Mouse (Mus musculus): ENCODE results near the gene Myl10. TPM values are rescaled to one million over a fixed set of nuclear protein-coding genes. Genes with fewer than 3 reads are reported as not detected.
"Not testable (repeated sequence)": the region's sequence is repeated elsewhere in the genome, so short reads cannot be mapped to it uniquely, and the experiment has no call there.

Gene Myl10
- polyA plus RNA-seq, 1 experiment from 2014 or later: not detected

DNA sequence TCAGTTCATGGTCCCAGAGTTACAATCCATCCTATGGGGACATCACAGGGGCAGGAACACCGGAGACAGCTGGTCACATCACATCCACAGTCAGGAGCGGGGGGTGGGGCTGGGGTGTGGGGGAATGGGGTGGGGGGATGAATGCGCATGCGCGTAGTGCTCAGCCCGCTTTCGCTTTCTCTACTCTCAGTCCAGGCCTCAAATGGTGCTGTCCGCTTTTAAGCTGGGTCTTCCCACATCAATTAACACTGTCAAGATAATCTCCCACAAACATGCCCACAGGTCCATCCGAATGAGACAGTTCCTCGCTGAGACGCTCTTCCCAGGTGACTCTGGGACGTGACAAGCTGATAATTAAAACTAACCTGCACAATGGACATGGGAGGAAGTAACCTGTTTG, 15.2 kb downstream of the Myl10 start:
- H3K4me2 ChIP-seq: no peak overlapping the region
- H3K9me3 ChIP-seq: no peaks in the 10 kb centered on the region
- ATAC-seq (ENCODE audit: low read depth): no peak
- H3K27ac ChIP-seq (replicated peaks): no peak overlapping the region
- 83% methylated on average over 12 of the region's 12 CpGs for WGBS
- no peak overlapping the region for H3K4me3 ChIP-seq
- H3K36me3 ChIP-seq: no peaks in the 10 kb centered on the region
- H3K9ac ChIP-seq: no peak overlapping the region
- no peaks in the 10 kb centered on the region for H3K27me3 ChIP-seq
- H3K4me1 ChIP-seq (replicated peaks): peaks cover 7% of the 10 kb centered on the region

DNA sequence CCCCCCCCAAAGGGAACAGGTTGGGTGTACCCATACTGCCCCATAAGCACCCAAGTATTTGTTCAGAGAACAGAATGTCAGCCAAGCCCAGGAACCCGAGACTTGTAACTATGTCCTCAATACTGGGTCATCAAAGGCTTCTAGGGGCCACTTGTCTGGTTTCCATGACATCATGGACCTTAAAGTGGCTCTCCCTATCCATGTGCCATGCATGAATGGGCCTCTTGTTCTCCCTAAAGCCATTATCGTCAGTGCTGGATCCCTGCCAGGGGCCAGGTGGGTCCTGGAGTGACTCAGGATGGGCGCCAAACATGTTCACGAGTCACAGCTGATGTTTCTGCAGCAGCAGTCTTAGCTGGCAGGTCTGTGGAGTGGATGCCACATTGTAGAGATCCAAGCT, 17.8 kb downstream of the Myl10 start:
- H3K4me1 ChIP-seq (replicated peaks): peaks cover 19% of the 10 kb centered on the region
- no peaks in the 10 kb centered on the region for H3K9me3 ChIP-seq
- no peak for ATAC-seq (ENCODE audit: low read depth)
- no peak overlapping the region for H3K4me2 ChIP-seq
- no peaks in the 10 kb centered on the region for H3K36me3 ChIP-seq
- H3K4me3 ChIP-seq: no peak overlapping the region
- H3K27me3 ChIP-seq: peaks cover 4% of the 10 kb centered on the region
- 32% methylated on average over 4 of the region's 4 CpGs for WGBS
- H3K27ac ChIP-seq (replicated peaks): 0 out of 2 replicates have a peak overlapping the region, but pooled peaks have one; percentile 18
- no peak overlapping the region for H3K9ac ChIP-seq

DNA sequence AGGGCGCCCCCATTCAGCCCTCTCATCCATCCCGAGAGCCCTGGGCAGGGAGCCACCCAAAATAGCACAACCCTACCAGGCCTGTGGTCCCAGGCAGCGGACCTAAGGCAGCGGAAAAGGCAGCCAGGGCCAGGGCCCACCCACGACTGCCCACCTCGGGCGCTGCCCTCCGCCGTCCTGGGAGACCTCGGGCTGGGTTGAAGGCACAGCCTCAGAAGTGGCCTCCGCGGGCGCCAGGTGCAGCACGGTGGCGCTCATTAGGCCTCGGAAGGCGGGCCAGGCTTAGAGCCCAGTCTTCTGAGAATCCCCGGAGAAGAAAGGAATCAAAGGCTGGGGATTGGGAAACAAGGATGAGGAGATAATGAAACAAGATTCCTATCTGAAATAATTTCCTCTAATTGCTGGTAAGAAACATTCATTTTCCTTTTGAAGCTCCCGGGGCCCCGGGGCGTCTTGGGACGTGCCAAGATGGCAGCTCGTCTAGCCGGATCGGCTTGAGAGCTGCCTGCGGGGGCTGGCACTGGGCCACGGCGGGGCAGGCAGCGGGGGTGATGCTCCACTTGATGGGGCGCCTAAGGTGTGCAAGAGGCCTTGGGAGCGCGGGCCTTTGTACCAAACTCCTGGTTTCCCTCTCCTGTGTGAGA, 21.4 kb downstream of the Myl10 start:
- no peak for ATAC-seq (ENCODE audit: low read depth)

DNA sequence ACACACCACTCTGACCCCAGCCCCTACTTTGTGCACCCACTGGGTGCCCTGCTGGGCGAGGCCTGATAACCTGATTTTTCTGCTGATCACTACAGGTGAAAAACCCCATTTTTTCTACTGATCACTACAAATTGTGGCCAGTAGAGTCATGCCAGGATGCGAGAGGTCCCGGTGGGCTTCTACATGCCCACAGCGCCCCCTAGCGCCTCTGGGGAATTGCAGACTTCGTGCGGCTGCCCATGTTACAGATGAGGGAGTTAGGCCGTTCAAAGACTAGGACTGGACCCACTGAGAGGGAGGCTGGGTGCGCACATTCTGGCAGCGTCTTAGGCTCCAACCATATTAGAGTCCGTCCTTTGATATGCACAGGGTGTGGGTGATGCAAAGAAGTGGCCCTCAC, 21.9 kb downstream of the Myl10 start:
- H3K4me2 ChIP-seq: peak overlapping the region; percentile 37
- H3K4me3 ChIP-seq: no peak overlapping the region
- H3K9me3 ChIP-seq: no peaks in the 10 kb centered on the region
- H3K4me1 ChIP-seq (replicated peaks): peaks cover 39% of the 10 kb centered on the region
- no peaks in the 10 kb centered on the region for H3K36me3 ChIP-seq
- no peak overlapping the region for H3K9ac ChIP-seq
- no peak overlapping the region for H3K27ac ChIP-seq (replicated peaks)
- 27% methylated on average over 11 of the region's 11 CpGs for WGBS
- ATAC-seq (ENCODE audit: low read depth): no peak
- peaks cover 6% of the 10 kb centered on the region for H3K27me3 ChIP-seq

More for the DNA sequence above, 21.4 kb downstream of the Myl10 start:
- 0 out of 2 replicates have a peak overlapping the region, but pooled peaks have one; percentile 31 for H3K9ac ChIP-seq
- peaks cover 6% of the 10 kb centered on the region for H3K27me3 ChIP-seq
- no peaks in the 10 kb centered on the region for H3K36me3 ChIP-seq
- no peak overlapping the region for H3K4me3 ChIP-seq
- WGBS: 26% methylated on average over 32 of the region's 32 CpGs
- peak overlapping the region; percentile 37 for H3K4me2 ChIP-seq
- H3K4me1 ChIP-seq (replicated peaks): peaks cover 39% of the 10 kb centered on the region
- H3K9me3 ChIP-seq: no peaks in the 10 kb centered on the region
- 0 out of 2 replicates have a peak overlapping the region, but pooled peaks have one; percentile 1 for H3K27ac ChIP-seq (replicated peaks)

DNA sequence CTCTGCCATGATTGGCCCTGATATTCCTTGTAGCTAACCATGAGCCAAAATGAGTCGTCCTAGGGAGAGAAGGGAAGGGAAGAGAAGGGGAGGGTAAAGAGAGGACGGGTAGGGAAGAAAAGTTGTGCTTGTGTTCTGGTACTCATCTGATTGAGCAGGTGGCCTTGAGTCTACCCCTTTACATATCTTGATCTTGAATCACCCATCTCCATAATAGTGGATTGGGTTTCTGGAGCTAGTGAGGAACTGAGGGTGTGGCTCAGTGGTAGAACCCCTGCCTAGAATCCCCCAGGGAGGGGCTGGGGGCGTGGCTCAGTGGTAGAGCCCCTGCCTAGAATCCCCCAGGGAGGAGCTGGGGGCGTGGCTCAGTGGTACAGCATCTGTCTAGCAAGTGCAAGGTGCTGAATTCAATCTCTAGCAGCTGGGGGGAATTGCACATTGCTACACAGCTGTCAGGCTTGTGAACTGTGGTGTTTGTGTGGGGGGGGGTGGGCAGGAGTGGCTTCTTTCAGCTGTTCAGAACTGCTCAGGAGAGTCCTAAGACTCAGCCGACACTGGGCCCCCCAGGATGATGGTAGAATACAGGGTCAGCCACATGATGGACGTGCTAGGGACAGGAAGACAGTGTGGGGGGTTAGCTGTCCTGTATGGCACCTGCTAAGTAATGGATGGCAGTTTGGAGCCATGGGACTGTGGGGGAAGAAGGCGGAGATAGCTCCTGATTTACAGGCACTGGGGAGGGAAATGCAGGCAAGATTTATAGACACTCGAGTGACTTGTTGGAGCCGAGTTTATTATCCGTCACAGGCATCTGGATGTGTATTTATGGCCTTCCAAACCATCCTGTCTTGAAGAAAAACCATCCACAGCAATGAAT, 24.0 kb downstream of the Myl10 start:
- Histone ChIP-seq H3K36me3 (no peaks in the 10 kb centered on the region), H3K9ac (no peak overlapping the region), H3K4me1 (replicated peaks) (peaks cover 31% of the 10 kb centered on the region), H3K27me3 (peaks cover 6% of the 10 kb centered on the region), H3K4me2 (no peak overlapping the region), H3K9me3 (no peaks in the 10 kb centered on the region), H3K27ac (replicated peaks) (peak overlapping the region; percentile 61), H3K4me3 (no peak overlapping the region)
- ATAC-seq (ENCODE audit: low read depth): peak; percentile 68; the same call in 1 of the 2 replicates
- 38% methylated on average over 10 of the region's 10 CpGs for WGBS

DNA sequence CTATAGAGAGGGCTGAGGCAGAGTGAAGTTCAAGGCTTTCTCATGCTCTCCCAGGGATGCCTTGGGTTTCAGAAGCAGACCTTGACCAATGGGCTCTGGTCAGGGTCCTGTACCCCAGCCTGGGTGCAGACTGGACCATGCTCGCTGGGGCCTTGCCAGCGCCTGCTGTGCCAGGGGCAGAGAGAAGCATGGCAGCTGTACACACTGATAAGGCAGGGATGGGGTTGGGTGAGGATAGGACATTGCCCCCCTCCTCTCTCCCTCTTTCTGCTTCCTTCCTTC, 24.6 kb downstream of the Myl10 start:
- ATAC-seq (ENCODE audit: low read depth): no peak
- Histone ChIP-seq H3K36me3 (no peaks in the 10 kb centered on the region), H3K27me3 (peaks cover 6% of the 10 kb centered on the region), H3K4me1 (replicated peaks) (peaks cover 31% of the 10 kb centered on the region), H3K9me3 (no peaks in the 10 kb centered on the region), H3K9ac (no peak overlapping the region), H3K27ac (replicated peaks) (peak overlapping the region; percentile 61; the same call in 1 of the 2 replicates), H3K4me2 (no peak overlapping the region), H3K4me3 (no peak overlapping the region)
- 69% methylated on average over 2 of the region's 2 CpGs for WGBS

DNA sequence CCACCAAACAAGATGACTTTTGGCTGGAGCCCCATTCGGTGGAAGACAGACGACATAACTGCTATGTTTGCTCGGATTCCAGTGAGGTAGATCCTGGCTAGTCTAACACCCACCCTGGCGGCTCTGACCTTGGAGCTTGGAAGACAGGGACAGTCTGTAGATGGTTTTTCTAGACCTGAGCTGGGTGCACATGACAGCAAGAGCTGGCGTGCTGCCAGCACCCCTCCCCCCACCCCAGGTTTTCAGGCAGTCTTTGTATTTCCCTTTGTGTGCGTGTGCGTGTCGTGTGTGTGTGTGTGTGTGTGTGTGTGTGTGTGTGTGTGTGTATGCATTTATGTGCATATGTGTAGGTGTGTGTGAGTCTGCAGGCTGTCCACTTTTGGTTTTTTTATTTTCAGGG, 25.7 kb downstream of the Myl10 start:
- H3K9me3 ChIP-seq: no peaks in the 10 kb centered on the region
- peaks cover 6% of the 10 kb centered on the region for H3K27me3 ChIP-seq
- no peak overlapping the region for H3K9ac ChIP-seq
- no peak for ATAC-seq (ENCODE audit: low read depth)
- no peaks in the 10 kb centered on the region for H3K36me3 ChIP-seq
- no peak overlapping the region for H3K4me2 ChIP-seq
- H3K4me1 ChIP-seq (replicated peaks): peaks cover 31% of the 10 kb centered on the region
- no peak overlapping the region for H3K4me3 ChIP-seq
- WGBS: 59% methylated on average over 8 of the region's 8 CpGs
- no peak overlapping the region; the same call in 1 of the 2 replicates for H3K27ac ChIP-seq (replicated peaks)

DNA sequence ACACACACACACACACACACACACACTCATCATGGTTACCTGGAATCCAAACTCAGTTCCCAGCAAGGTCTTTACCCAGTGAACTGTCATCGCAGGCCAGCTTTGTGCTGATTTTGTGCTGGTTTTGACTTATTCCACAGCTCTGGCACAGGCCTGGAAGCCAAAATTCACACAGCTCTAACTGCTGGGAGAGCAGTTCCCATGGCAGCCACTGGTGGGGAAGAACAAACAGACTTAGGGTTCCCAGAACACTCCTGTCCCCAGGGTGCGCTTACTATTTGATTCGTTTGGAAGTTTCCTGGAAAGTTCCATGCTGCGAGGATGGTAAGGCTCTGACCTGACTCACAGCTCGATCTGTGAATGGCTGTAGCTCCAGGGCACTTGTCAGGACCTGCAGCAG, 28.6 kb downstream of the Myl10 start:
- Histone ChIP-seq H3K36me3 (no peaks in the 10 kb centered on the region), H3K4me3 (no peak overlapping the region), H3K4me2 (no peak overlapping the region), H3K27ac (replicated peaks) (no peak overlapping the region), H3K9ac (no peak overlapping the region), H3K9me3 (no peaks in the 10 kb centered on the region), H3K27me3 (no peaks in the 10 kb centered on the region), H3K4me1 (replicated peaks) (peaks cover 20% of the 10 kb centered on the region)
- no peak for ATAC-seq (ENCODE audit: low read depth)
- WGBS: 78% methylated on average over 5 of the region's 5 CpGs

DNA sequence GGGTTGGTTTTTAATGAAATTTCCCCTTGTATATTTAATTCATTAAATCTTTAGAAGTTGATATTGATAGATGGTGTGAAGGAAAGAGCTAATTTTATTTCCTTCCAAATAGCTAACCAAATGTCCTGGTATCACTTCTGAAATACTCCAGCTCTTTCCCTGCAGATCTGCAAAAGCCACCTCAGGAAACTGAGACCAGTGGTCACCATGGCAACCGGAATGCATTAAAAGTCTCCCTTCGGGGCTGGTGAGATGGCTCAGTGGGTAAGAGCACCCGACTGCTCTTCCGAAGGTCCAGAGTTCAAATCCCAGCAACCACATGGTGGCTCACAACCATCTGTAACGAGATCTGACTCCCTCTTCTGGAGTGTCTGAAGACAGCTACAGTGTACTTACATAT, 33.3 kb downstream of the Myl10 start:
- 77% methylated on average over 5 of the region's 5 CpGs for WGBS

DNA sequence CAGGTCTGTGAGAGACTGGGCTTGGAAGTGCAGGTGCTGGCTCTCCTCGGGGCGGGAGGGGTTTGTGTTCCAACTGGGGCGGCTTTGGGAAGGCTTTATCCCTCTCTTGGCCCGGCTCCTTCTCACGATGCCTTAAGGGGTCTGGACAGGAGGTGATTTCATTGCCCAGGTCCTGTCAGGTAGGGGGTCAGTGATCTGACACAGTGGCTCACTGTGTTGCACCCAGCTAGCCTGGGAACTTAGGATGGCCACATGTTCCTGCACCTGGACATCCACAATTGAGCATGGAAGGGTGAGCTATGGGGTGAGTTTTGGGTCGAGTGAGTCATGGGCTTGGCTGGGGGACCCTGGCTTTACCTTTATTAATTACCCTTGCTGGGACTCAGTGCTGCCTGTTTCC, 46.0 kb downstream of the Myl10 start:
- Histone ChIP-seq H3K4me2 (no peak overlapping the region), H3K4me1 (replicated peaks) (no peaks in the 10 kb centered on the region), H3K27ac (replicated peaks) (no peak overlapping the region), H3K36me3 (no peaks in the 10 kb centered on the region), H3K9me3 (no peaks in the 10 kb centered on the region), H3K4me3 (no peak overlapping the region), H3K27me3 (no peaks in the 10 kb centered on the region), H3K9ac (no peak overlapping the region)
- no peak for ATAC-seq (ENCODE audit: low read depth)
- 49% methylated on average over 6 of the region's 6 CpGs for WGBS

More for the DNA sequence above, 33.3 kb downstream of the Myl10 start:
- not testable (repeated sequence) for H3K27me3 ChIP-seq; ATAC-seq (ENCODE audit: low read depth); H3K27ac ChIP-seq (replicated peaks); H3K4me2 ChIP-seq; H3K9ac ChIP-seq; H3K4me1 ChIP-seq (replicated peaks); H3K36me3 ChIP-seq; H3K4me3 ChIP-seq; H3K9me3 ChIP-seq

DNA sequence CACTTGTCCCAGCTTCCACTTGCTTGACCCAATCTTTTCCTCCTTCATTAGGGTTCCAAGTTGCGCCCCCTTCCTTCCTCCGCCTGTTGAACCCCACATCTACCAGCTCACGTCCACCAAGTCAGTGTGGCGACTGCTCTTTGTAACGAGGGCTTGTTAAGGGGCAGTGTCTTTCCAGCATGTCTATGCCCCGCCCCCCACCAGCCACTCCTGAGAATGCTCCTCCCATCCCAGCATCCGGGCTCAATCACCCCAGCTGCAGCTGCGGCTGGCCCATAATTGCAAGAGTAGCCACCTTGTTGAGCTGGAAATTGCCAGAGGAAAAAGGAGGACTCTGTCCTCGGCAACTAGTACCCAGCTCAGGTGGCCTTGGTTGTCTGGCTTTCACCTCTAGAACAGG, 53.6 kb downstream of the Myl10 start:
- Histone ChIP-seq H3K27me3 (no peaks in the 10 kb centered on the region), H3K9me3 (peaks cover 19% of the 10 kb centered on the region; the same call in 1 of the 2 replicates), H3K36me3 (peaks cover 29% of the 10 kb centered on the region), H3K27ac (replicated peaks) (no peak overlapping the region), H3K4me3 (no peak overlapping the region), H3K4me1 (replicated peaks) (no peaks in the 10 kb centered on the region), H3K4me2 (no peak overlapping the region), H3K9ac (no peak overlapping the region)
- ATAC-seq (ENCODE audit: low read depth): no peak
- WGBS: 80% methylated on average over 9 of the region's 9 CpGs
